Mouse (Mus musculus): ENCODE data around the gene Calm3. TPM values are rescaled to one million over a fixed set of nuclear protein-coding genes. Genes with fewer than 3 reads are reported as not detected.
"Not testable (repeated sequence)": the region's sequence is repeated elsewhere in the genome, so short reads cannot be mapped to it uniquely, and the experiment has no call there.

The Calm3 gene
- polyA plus RNA-seq (2017; shearing (Covaris generic)): 100 to 1,000 TPM in 2 of 3 experiments, 10 to 100 TPM in 1; 51.8 to 255 (median 105) TPM

DNA sequence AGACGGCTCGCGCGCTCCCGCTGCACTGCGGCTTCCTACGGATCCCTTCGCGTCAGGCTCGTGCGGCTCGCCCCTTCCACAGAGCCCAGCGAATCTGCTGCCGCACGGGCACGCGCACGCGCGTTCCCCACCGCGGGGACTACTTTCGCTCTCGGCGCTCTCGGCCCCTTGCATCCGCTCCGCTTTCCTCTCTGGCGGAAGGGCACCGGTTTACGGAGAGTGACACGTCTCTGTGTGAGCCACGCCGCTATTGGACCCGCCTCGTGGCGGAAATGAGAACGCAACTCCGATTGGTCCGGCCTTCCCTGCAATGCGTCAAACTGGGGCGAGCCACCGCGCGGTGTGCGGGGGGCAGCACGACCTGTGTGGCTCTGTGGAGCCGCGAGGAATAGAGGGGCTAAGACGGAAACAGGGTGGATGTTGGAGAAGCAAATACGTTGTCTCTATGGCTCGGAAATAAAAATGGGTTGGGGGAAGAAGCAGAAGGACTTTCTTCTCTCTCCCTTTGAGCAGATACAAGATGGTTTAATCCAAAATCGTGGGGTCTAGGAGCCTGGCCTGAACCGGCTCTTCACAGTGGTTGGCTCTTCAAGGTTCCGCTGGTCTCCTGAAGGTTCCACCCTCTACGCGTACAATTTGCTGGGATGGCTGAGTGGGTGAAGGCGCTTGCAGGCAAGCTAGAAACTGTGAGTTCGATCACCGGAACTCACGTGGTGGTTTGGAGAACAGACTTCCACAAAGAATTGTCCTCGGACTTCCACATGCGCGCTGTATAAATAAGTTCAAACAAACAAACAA, at the start of gene Calm3:
Calm3 (minus strand) TSS at position 78 of the 798 bp plus-strand sequence.
- peak; percentile 87 for ATAC-seq

DNA sequence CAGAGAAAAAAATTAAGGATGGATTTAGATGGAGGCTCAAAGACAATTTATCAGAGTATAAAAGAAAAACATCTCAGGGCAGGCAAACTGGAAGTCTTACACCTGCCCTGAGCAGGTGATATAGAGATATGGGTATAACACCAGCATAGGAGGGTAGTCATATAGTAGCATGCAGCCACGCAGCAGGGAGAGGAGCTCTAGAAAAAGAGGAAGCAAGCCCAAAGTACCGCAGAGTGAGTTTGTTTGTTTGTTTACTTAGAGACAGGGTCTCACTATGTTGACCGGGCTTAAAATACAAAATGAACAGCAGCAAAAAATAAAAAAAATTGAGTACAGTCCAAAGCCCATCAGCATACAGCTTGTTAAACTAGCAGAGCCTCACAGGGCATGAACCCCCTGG, 47.2 kb upstream of the Calm3 start:
- ATAC-seq: no peak

- ATAC-seq: no peak
Measured at GRCm38 (mm10) chr7:16968414-16968813, 44.5 kb upstream of the Calm3 start.

DNA sequence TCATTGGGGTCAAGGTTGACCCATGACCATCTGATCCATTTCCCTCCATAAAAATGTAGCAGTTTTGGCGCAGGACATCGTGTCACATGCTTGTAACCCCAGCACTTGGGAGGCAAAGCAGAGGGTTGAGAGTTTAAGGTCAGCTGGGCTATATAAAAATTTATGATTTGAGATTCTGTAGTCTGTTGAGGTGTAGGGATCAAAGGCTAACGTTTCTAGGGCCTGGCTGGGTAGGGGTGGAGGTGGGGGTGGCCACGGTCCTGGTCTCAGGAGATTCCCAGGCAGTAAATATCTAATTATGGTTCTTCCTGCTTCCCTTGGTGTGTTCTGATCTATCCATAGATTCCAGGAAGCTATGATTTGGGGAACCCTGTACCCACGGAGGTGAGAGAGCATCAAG, 37.8 kb upstream of the Calm3 start:
- ATAC-seq: no peak

- no peak for ATAC-seq
Measured at GRCm38 (mm10) chr7:16959539-16960187, 35.7 kb upstream of the Calm3 start, which contains the start of gene Pnmal1. Gene Pnmal1 (plus strand): TSS chr7:16959679.

DNA sequence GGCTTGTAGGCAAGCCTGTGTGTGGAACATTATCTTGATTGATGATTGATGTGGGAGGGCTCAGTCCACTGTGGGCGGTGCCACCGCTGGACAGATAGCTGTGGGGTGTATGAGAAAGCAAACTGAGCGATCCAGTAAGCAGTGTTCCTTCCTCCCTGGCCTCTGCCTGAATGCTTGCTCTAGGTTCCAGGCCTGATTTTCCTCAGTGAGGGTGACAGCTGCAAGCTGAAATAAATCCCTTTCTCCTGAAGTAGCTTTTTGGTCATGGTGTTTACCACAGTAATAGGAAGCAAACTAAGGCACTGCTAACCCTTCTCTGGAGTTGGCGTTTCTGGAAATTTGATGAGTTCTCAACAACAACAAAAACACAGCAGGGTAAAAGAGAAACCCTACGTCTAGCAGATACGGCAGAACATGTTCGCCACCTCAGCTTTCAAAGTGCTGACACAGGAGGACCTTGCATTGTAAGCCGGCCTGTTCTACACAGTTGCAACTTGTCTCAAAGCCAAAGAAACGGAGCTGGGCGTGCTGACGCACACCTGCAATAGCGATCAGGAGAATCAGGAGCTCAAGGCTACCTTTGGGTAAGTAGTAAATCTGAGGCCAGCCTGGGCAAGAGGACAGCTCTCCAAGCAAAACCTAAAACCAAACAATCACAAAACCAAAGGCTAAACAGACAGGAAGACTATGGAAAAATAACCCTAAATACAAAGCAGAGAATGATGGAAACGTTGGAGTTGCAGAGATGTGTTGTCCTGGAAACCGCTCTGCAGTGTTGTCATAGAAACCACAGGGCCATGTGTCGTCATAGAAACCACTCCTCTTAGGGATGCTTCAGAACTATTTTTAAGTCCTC, 32.7 kb upstream of the Calm3 start:
- no peak for ATAC-seq

DNA sequence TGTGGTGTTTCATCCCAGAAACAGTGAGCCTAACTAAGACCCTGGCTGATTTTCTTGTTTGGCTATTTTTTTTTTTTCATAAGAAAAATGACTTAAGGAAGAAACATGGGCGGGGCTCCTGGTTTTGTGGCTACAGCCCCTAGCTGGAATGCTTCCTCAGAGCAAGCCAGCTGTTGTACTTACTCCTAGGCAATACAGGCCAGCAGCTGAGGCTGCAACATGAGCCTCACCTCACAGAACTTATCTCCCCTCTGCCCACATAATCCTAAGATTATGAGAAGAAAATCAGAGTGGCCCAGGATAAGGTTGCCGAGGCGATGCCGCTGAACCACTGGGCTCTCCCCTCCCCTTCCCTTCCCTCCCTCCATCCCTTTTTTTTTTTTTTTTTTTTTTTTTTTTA, 31.8 kb upstream of the Calm3 start:
- ATAC-seq: no peak

- not testable (repeated sequence) for ATAC-seq
Measured at GRCm38 (mm10) chr7:16953776-16954175, 29.9 kb upstream of the Calm3 start.

DNA sequence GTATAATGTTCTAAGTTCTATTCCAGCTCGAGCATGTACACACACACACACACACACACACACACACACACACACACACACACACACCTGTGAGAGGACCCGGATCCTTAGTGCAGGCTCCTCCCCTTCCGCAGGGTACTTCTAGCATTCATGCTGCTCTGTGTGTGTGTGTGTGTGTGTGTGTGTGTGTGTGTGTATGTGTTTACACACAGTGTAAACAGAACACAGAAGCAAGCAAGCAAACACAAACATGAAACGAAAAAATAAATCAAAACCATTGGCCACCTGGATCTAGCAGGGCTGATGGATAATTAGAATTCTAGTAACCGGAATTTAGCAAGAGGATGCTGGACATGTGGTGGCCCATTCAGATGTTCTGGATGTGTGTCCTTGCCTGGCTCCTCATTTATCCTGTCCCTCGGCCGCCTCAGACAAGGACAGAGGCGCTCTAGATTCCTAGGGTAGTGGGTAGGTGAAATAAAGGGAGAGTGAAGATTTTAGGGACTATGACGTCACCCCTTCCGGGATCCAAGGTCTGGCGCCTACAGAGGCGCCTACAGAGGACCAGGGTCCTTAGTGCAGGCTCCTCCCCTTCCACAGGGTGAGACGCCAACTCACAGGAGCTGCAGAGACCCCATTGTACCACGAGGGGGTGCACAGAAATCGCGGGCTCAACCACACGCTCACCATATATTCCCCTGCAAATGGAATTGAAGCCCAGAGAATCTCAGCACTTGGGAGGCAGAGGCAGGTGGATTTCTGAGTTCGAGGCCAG, 27.1 kb upstream of the Calm3 start:
- peak; percentile 91 for ATAC-seq

DNA sequence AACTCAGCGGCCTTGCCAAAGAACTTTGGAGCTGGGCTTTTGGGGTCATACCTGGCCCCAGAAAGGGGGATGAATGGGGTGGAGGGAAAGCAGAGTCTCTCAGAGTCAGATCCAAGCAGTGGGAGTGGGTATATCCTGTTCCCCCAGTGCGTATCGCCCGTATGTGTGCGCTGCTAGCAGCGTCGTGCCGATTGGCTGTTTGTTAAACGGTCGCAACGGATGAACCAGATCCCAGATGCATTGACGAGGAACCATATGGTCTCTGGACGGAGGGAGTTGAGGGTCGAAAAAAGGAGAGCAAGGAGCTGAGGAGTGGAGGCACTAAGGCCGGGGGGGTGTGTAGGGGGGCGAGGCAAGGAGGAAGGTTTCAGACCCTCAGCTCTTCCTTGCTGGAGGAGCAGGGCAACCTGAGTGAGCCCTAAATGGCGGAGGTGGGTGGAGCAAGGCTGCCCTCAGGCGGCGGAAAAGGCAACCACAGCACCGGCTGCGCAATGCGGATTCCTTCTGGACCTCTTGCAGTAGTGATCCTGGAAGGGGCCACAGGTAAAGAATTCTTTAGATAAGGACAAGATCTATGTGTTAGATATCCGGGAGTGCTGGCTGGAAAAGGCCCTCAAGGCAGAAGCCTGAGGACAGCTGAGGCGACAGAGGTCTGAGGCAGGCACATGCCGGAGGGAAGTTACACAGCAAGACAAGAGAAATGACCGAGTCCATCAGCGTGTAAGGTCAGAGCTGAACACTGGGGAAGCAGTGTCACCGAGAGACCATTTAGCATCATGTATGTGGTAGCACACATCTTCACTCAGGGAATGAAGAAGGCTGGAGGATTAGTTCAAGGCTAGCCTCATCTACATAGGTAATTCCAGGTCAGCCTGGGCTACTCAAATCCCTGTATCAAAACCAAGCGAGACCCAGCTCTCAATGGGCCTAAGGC, 26.3 kb upstream of the Calm3 start:
- ATAC-seq: peak; percentile 69

DNA sequence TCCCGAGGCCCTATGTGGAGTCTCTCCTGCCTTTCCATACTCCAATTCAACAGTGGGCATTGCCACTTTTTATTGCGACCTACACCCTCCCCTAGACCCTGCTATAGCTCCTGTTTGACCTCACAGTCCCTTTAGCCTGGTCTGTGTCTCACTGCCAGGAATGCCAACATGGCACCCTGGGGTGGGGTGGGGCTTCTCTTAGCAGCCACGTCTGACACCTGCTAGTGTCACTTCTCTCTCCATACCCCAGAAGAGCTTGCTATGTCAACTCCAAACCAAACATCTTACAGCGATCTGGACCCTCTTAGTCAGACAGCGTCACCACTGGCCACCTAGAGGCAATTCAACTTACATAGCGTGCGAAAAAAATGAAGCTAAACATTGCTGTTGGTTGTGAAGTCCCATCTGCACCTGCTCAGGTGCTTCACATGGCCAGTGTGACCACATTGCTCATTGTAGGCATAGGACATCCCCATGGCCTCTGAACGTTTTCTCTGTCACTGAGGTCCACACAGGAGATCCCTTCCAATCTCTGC, 25.1 kb upstream of the Calm3 start:
- no peak for ATAC-seq

DNA sequence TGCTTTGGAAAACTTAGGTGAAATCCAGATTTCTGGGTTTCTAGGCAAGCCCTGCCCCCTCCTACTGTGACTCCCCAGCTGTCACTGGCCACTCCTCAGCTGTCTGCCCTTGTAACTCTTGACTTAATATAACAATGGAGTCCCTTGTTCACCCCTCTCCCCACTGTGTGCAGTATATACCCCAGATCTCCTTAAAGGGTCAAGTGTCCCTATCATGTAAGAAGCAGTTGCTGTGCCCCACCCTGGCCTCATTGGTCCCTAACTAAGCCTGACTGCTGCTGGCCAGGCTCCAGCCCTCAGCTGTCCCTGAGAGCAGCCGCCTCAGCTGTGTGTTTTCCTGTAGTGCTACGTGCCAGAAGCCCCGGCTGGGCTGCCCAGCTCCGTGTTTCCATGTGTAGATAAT, 24.0 kb upstream of the Calm3 start:
- no peak for ATAC-seq

- no peak for ATAC-seq
Measured at GRCm38 (mm10) chr7:16947349-16947895, 23.5 kb upstream of the Calm3 start.

DNA sequence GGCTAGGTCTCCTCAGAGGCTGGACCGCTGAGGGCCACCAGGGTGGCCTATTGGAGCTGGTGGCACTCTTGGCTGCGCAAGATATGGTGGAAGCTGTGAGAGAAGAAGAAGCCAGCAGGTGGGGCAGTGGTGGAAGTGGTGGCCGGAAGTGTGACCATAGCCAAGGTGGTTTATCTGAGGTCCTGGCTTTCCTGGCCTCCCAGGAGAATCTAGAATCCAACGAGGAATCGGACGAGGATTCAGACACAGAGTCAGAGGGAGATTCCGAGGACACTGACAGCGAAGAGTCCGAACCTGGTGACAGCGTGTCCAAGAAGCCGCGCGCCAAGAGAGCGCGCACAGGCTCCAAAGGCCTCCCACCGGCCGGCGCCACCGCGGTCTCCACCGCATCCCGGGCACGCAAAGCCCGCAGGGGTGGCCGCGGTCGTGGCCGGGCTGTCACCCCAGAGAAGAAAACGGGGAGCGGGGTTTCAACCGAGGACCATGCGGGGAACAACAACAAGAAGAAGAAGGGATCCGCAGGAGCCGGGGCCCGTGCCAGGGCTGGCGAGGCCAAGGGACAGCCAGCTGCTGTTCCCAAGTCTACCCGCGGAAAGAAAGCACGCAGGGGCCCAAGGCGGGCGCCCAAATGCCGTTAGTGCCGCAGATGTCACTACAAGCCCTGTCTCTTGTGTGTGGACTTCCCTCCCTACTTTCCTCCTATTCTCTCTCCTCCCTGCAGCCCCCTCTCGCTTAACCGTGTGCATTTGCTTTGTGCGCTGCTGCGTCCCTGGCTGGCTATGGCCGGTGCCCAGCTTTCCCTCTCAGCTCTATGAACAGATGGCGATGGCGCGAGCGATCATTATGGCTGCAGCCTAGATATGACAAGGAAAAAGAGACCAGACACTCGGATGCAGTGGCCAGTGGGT, 22.8 kb upstream of the Calm3 start:
- ATAC-seq: no peak

GRCm38 (mm10) chr7:16945419-16945818, 21.5 kb upstream of the Calm3 start:
- no peak for ATAC-seq

DNA sequence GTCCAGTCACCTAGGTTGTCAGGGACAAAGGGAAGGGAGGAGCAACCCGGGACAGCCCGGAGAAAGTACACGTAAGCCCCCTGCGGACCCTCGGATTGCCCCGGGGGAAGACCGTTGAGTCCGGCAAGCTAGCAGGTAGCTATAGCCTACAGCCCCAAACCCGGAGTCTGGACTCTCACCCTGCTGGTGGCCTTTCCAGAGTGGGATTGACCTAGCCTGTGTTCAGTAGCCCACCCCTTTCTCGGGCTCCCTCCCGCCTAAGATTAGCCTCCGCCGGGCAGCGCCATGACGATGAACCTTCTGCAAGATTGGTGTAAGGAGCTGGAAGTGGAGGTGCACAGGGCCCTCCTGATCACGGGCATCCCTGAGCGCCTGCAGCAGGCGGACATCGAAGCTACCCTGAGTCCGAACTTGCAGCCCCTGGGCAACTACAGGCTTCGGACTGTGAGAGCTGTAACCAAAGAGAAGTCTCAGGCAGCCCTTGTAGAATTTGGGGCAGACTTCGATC, 20.9 kb upstream of the Calm3 start:
- no peak for ATAC-seq

DNA sequence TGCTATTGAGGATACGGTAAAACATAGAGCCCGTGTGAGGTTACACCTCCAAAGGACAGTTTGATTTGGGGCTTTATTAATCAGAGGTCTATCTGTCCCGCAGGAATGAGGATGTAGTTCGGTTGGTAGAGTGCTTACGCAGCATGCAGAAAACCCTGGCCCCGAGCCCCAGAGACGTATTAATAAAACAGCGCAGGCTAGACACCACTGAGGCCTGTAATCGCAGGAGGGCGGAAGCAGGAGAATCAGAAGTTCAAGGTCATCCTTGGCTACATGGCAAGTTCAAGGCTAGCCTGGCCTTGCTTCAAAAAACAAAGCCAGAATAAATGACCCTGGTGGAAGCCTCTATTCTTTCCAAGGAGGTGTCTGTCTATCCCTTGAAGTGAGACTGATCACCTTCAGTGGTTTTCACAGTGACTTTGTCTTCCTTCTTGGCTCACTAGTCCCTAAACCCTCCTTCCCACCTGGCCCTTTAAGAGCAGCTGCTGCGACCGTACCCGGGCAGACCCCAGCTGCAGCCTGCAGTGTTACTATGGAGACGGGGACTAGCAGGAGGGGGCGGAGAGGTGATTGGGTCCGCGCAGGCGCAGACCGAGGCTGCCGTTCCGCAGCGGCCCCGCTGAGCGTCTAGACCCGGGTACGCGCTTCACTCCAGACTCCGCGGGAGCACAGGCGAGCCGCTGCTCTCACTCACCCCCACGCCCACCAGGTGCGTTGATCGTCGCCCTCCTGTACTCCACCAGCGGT, 20.3 kb upstream of the Calm3 start, which contains the start of gene Pnmal2:
Pnmal2 (plus strand) TSS at position 622 of the 747 bp plus-strand sequence.
- ATAC-seq: no peak

- ATAC-seq: no peak
Measured at GRCm38 (mm10) chr7:16942861-16943260, 18.9 kb upstream of the Calm3 start.

Measured in inflammation-experienced regulatory T-cells, adult 6 months (primary cell).